Mouse (Mus musculus): ENCODE data around the gene Commd1. TPM values are rescaled to one million over a fixed set of nuclear protein-coding genes. Genes with fewer than 3 reads are reported as not detected.
A peak's percentile ranks its signal among the peaks of the same experiment; 100 is the strongest.

Gene Commd1
- polyA plus RNA-seq, 1 experiment from 2014 or later, result 209 TPM

- 82% methylated on average over 1 of the region's 1 CpGs for WGBS (ENCODE audit: insufficient replicate concordance)
- DNase-seq (no peak), ATAC-seq (ENCODE audit: low read depth) (no peak)
- Histone ChIP-seq H3K36me3 (peaks cover 30% of the 10 kb centered on the region), H3K4me3 (replicated peaks) (no peak overlapping the region), H3K9me3 (replicated peaks) (peaks cover 10% of the 10 kb centered on the region), H3K27me3 (no peaks in the 10 kb centered on the region), H3K4me1 (replicated peaks) (peaks cover 25% of the 10 kb centered on the region), H3K9ac (no peak overlapping the region), H3K27ac (no peak overlapping the region), H3K4me2 (no peak overlapping the region)
These were observed 11.6 kb downstream of the Commd1 start for GRCm38 (mm10) chr11:22970546-22970945.

DNA sequence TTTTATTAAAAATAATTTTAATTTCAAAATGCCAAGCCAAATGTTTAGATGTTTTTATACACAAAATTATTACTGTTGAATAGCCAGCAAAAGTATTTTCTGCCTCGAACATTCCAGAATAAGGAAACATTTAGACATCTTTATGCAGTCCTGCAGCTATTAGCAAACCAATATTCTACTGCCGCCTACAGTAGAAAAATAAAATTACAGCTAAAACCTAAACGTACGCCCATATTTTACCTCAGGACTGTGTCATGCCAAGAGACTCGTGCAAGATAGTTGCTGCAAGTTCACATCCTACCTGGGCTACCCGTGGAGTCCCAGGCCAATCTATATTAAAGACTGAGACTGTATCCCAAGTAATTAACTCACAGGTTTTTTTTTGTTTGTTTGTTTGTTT, 12.7 kb downstream of the Commd1 start:
- DNase-seq, result no peak
- 30% methylated on average over 6 of the region's 6 CpGs for WGBS (ENCODE audit: insufficient replicate concordance)

DNA sequence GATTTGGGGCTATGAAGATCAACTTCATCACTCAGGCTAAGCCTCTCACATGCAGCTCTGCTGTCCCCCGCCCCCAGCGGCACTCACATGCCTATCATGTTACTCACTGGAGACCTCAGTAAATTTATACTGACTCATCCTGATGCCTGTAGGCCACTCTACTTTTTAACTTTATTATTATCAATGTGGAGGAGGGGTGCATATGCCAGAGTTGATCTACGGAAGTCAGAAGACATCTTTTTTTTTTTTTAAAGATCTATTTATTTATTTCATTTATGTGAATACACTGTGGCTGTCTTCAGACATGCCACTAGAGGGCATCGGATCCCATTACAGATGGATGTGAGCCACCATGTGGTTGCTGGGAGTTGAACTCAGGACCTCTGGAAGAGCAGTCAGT, 16.7 kb downstream of the Commd1 start:
- Histone ChIP-seq H3K36me3 (peaks cover 12% of the 10 kb centered on the region; the same call in 1 of the 2 replicates), H3K4me2 (no peak overlapping the region), H3K27ac (no peak overlapping the region), H3K4me1 (replicated peaks) (peaks cover 8% of the 10 kb centered on the region), H3K4me3 (replicated peaks) (no peak overlapping the region), H3K9me3 (replicated peaks) (no peaks in the 10 kb centered on the region), H3K9ac (no peak overlapping the region), H3K27me3 (no peaks in the 10 kb centered on the region)
- no peak for ATAC-seq (ENCODE audit: low read depth)
- no peak for DNase-seq
- 73% methylated on average over 4 of the region's 4 CpGs for WGBS (ENCODE audit: insufficient replicate concordance)

More for the DNA sequence above, 12.7 kb downstream of the Commd1 start:
- H3K27me3 ChIP-seq, result no peaks in the 10 kb centered on the region
- no peak overlapping the region for H3K9ac ChIP-seq
- ATAC-seq (ENCODE audit: low read depth), result no peak
- H3K4me1 ChIP-seq (replicated peaks), result peaks cover 22% of the 10 kb centered on the region
- no peak overlapping the region for H3K27ac ChIP-seq
- peaks cover 10% of the 10 kb centered on the region for H3K9me3 ChIP-seq (replicated peaks)
- H3K36me3 ChIP-seq, result peaks cover 27% of the 10 kb centered on the region
- no peak overlapping the region for H3K4me3 ChIP-seq (replicated peaks)
- no peak overlapping the region for H3K4me2 ChIP-seq

DNA sequence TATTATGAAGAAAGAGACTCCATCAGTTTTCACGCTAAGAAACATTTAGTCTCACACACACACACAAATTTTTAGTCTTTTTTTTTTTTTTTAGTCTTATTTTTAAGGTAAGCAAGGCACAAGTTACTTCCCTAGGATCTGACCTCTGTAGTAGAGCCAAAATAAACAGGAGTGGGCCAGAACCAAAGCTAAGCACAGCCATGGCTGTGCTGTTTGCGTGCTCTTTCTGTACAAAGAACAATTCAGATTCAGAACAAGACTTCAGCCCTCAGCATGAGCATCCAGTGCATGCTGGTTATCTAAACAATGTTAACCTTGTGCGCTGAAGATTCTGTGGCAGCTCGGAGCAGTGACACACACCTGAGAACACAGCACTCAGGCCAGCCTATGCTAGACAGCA, 17.8 kb downstream of the Commd1 start:
- Histone ChIP-seq H3K4me3 (replicated peaks) (no peak overlapping the region), H3K4me1 (replicated peaks) (no peaks in the 10 kb centered on the region), H3K36me3 (peaks cover 12% of the 10 kb centered on the region; the same call in 1 of the 2 replicates), H3K9ac (no peak overlapping the region), H3K4me2 (no peak overlapping the region), H3K27ac (no peak overlapping the region), H3K9me3 (replicated peaks) (no peaks in the 10 kb centered on the region), H3K27me3 (no peaks in the 10 kb centered on the region)
- no peak for DNase-seq
- ATAC-seq (ENCODE audit: low read depth), result no peak
- 77% methylated on average over 4 of the region's 4 CpGs for WGBS (ENCODE audit: insufficient replicate concordance)

GRCm38 (mm10) chr11:22962101-22962500, 20.1 kb downstream of the Commd1 start:
- Histone ChIP-seq H3K27ac (no peak overlapping the region), H3K4me1 (replicated peaks) (no peaks in the 10 kb centered on the region), H3K9ac (no peak overlapping the region), H3K4me2 (no peak overlapping the region), H3K36me3 (peaks cover 11% of the 10 kb centered on the region; the same call in 1 of the 2 replicates), H3K27me3 (no peaks in the 10 kb centered on the region), H3K9me3 (replicated peaks) (no peaks in the 10 kb centered on the region), H3K4me3 (replicated peaks) (no peak overlapping the region)
- ATAC-seq (ENCODE audit: low read depth) (no peak), DNase-seq (no peak)
- WGBS (ENCODE audit: insufficient replicate concordance), result 73% methylated on average over 1 of the region's 1 CpGs

- Histone ChIP-seq H3K4me2 (no peak overlapping the region), H3K27me3 (no peaks in the 10 kb centered on the region), H3K9ac (no peak overlapping the region), H3K27ac (no peak overlapping the region), H3K4me3 (replicated peaks) (no peak overlapping the region), H3K4me1 (replicated peaks) (no peaks in the 10 kb centered on the region), H3K9me3 (replicated peaks) (no peaks in the 10 kb centered on the region), H3K36me3 (peaks cover 6% of the 10 kb centered on the region)
- ATAC-seq (ENCODE audit: low read depth), result no peak
- DNase-seq, result no peak
- 67% methylated on average over 4 of the region's 4 CpGs for WGBS (ENCODE audit: insufficient replicate concordance)
These were observed 24.3 kb downstream of the Commd1 start for GRCm38 (mm10) chr11:22957791-22958374.

- H3K9ac ChIP-seq, result no peak overlapping the region
- H3K4me3 ChIP-seq (replicated peaks), result no peak overlapping the region
- 61% methylated on average over 4 of the region's 4 CpGs for WGBS (ENCODE audit: insufficient replicate concordance)
- H3K27me3 ChIP-seq, result no peaks in the 10 kb centered on the region
- DNase-seq, result peak; percentile 28
- H3K4me1 ChIP-seq (replicated peaks), result no peaks in the 10 kb centered on the region
- no peak overlapping the region for H3K27ac ChIP-seq
- no peaks in the 10 kb centered on the region for H3K9me3 ChIP-seq (replicated peaks)
- H3K4me2 ChIP-seq, result no peak overlapping the region
- H3K36me3 ChIP-seq, result peaks cover 10% of the 10 kb centered on the region
- ATAC-seq (ENCODE audit: low read depth), result peak; percentile 41; the same call in 1 of the 2 replicates
These were observed 25.4 kb downstream of the Commd1 start for GRCm38 (mm10) chr11:22956830-22957229.

DNA sequence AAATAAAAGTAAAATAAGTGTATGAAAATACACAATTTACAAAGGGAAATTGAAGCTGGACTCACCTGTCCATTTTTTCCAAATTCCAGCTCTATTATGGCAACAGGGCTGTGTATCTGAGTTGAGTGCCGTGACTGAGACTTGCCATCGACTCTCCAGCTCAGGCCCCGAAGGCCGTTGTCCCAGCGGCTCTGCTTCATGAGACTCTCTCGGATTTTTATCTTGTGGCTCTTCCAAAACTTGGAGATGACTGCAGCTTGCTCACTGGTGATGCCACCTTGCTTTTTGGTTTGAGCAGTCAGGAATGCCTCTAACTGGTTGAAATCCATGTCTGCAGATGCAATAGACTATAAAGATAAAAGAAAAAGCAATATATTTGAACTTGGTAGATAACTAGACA, 25.8 kb downstream of the Commd1 start:
- H3K36me3 ChIP-seq, result peaks cover 10% of the 10 kb centered on the region
- no peak overlapping the region for H3K4me3 ChIP-seq (replicated peaks)
- H3K4me1 ChIP-seq (replicated peaks), result no peaks in the 10 kb centered on the region
- ATAC-seq (ENCODE audit: low read depth) (no peak), DNase-seq (no peak)
- no peak overlapping the region for H3K4me2 ChIP-seq
- no peak overlapping the region for H3K27ac ChIP-seq
- 80% methylated on average over 6 of the region's 6 CpGs for WGBS (ENCODE audit: insufficient replicate concordance)
- H3K9ac ChIP-seq, result no peak overlapping the region
- H3K27me3 ChIP-seq, result no peaks in the 10 kb centered on the region
- no peaks in the 10 kb centered on the region for H3K9me3 ChIP-seq (replicated peaks)

DNA sequence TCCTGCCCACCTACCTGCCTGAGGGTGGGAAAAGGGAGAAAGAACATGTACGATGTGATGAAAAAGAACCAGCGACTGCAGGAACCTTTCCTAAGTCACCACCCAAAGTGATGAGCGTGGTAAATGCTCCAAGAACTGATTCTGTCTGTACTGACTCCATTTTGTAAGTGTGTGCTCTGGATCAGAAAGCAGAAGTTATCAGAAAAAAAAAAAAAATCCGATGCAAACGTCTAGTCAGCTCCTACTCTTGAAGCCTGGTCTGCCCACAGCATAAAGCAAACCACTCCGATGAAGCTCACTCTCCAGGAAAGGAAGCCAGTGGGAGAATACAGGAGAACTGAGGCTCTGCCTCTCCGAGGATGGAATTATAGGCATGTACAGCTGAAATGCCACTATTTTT, 29.5 kb downstream of the Commd1 start:
- Histone ChIP-seq H3K9me3 (replicated peaks) (no peaks in the 10 kb centered on the region), H3K4me3 (replicated peaks) (no peak overlapping the region), H3K27me3 (no peaks in the 10 kb centered on the region), H3K4me1 (replicated peaks) (peaks cover 14% of the 10 kb centered on the region), H3K9ac (no peak overlapping the region), H3K36me3 (peaks cover 10% of the 10 kb centered on the region), H3K4me2 (no peak overlapping the region), H3K27ac (no peak overlapping the region)
- WGBS (ENCODE audit: insufficient replicate concordance), result 64% methylated on average over 7 of the region's 7 CpGs
- ATAC-seq (ENCODE audit: low read depth), result no peak
- no peak for DNase-seq

DNA sequence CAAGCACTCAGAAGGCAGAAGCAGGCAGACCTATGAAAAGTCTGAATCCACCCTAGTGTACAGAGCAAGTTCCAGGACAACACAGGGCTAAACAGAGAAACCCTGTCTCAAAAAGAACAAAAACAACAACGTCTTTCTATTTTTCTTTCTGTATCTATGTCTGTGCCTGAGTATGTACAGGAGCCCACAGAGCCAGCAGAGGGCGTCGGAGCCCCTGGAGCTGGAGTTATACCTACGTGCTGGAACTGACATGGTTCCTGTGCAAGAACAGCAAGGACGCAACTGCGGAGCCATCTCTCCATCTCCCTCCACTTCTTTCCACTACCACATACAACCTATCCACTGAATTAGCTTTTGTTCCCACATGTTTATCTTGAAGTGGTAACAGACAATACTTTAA, 32.1 kb downstream of the Commd1 start:
- WGBS (ENCODE audit: insufficient replicate concordance), result 71% methylated on average over 6 of the region's 6 CpGs
- Histone ChIP-seq H3K36me3 (peaks cover 7% of the 10 kb centered on the region), H3K4me3 (replicated peaks) (no peak overlapping the region), H3K4me1 (replicated peaks) (peaks cover 21% of the 10 kb centered on the region), H3K4me2 (no peak overlapping the region), H3K27me3 (no peaks in the 10 kb centered on the region), H3K27ac (no peak overlapping the region), H3K9ac (no peak overlapping the region), H3K9me3 (replicated peaks) (no peaks in the 10 kb centered on the region)
- DNase-seq (no peak), ATAC-seq (ENCODE audit: low read depth) (no peak)

GRCm38 (mm10) chr11:22949101-22949500, 33.1 kb downstream of the Commd1 start:
- H3K27ac ChIP-seq, result no peak overlapping the region
- no peak overlapping the region for H3K9ac ChIP-seq
- H3K4me2 ChIP-seq, result no peak overlapping the region
- H3K9me3 ChIP-seq (replicated peaks), result no peaks in the 10 kb centered on the region
- 0 out of 2 replicates have a peak, but pooled peaks cover 4% of the 10 kb centered on the region for H3K36me3 ChIP-seq
- ATAC-seq (ENCODE audit: low read depth) (no peak), DNase-seq (no peak)
- no peaks in the 10 kb centered on the region for H3K27me3 ChIP-seq
- 64% methylated on average over 1 of the region's 1 CpGs for WGBS (ENCODE audit: insufficient replicate concordance)
- H3K4me3 ChIP-seq (replicated peaks), result no peak overlapping the region
- peaks cover 23% of the 10 kb centered on the region for H3K4me1 ChIP-seq (replicated peaks)

GRCm38 (mm10) chr11:22938983-22939382, 43.2 kb downstream of the Commd1 start:
- no peak for ATAC-seq (ENCODE audit: low read depth)

More at GRCm38 (mm10) chr11:22938983-22939382, 43.2 kb downstream of the Commd1 start:
- 43% methylated on average over 2 of the region's 2 CpGs for WGBS (ENCODE audit: insufficient replicate concordance)
- H3K27me3 ChIP-seq, result no peaks in the 10 kb centered on the region
- no peak for DNase-seq
- peaks cover 4% of the 10 kb centered on the region; the same call in 1 of the 2 replicates for H3K4me1 ChIP-seq (replicated peaks)
- no peak overlapping the region for H3K9ac ChIP-seq
- no peaks in the 10 kb centered on the region for H3K36me3 ChIP-seq
- H3K9me3 ChIP-seq (replicated peaks), result no peaks in the 10 kb centered on the region
- no peak overlapping the region for H3K4me3 ChIP-seq (replicated peaks)
- no peak overlapping the region for H3K27ac ChIP-seq
- no peak overlapping the region for H3K4me2 ChIP-seq

Data from liver, embryonic 13.5 days (tissue).